13 mouse cellular contexts compared by ENCODE assay signal in genomic region chr4:151106468-151106867, GRCm38 (mm10). TPM values are rescaled to one million over a fixed set of nuclear protein-coding genes. Genes with fewer than 3 reads are reported as not detected.
DNase-seq lines count a peak whose midpoint lies in the region; ATAC-seq lines count a peak whose summit lies in the region.
"Had no signal": no experiment of that assay in that cellular context is flagged by ENCODE, and none has a peak within 500 bp of the region (broad histone marks: within the 10 kb centered on the region; RNA-seq: fewer than 3 reads in every experiment).

No protein-coding gene starts in this region.

- peak overlapping the region; percentile 81 for H3K4me3 ChIP-seq in heart, embryonic 11.5 days (ENCODE audit: low read depth, low read length)
- H3K4me3 ChIP-seq in forebrain, embryonic 13.5 days = peak overlapping the region; percentile 87
- peak overlapping the region; percentile 89 for H3K4me3 ChIP-seq in midbrain, embryonic 13.5 days (replicated peaks)
- H3K4me3 ChIP-seq: liver, embryonic 12.5 days; megakaryocyte, embryonic 14.5 days had no signal

- H3K9ac ChIP-seq in heart, embryonic 11.5 days (ENCODE audit: low read depth, low read length) = no peak overlapping the region
- H3K9ac ChIP-seq in forebrain, embryonic 13.5 days = peak overlapping the region; percentile 97
- peak overlapping the region; percentile 97 for H3K9ac ChIP-seq in midbrain, embryonic 13.5 days (replicated peaks)
- H3K9ac ChIP-seq: liver, embryonic 12.5 days had no signal

- H3K9me3 ChIP-seq in heart, embryonic 11.5 days (replicated peaks; ENCODE audit: control insufficient read depth, low read length) = no peaks in the 10 kb centered on the region
- no peaks in the 10 kb centered on the region for H3K9me3 ChIP-seq in forebrain, embryonic 13.5 days (replicated peaks)
- H3K9me3 ChIP-seq in midbrain, embryonic 13.5 days = no peaks in the 10 kb centered on the region

- DNase-seq in heart, adult 11 months = no peak
- peak; percentile 63 for DNase-seq in brain, adult 2 months (ENCODE audit: low read depth, low spot score)
- DNase-seq in embryo, embryonic 10 days (ENCODE audit: low spot score) = no peak
- DNase-seq in frontal cortex, postnatal 10 days (ENCODE audit: low spot score in 2 of 2) = no peak
- DNase-seq in ovary, postnatal 14 days (ENCODE audit: low spot score) = no peak
- DNase-seq: right cerebral cortex, adult 18-20 months had no signal

- H3K27ac ChIP-seq in heart, embryonic 11.5 days (ENCODE audit: low read depth, low read length) = peak overlapping the region; percentile 29; the same call in 1 of the 2 replicates
- peak overlapping the region; percentile 96 for H3K27ac ChIP-seq in forebrain, embryonic 13.5 days
- peak overlapping the region; percentile 98 for H3K27ac ChIP-seq in midbrain, embryonic 13.5 days
- H3K27ac ChIP-seq: liver, embryonic 12.5 days had no signal

- H3K4me2 ChIP-seq in heart, embryonic 11.5 days = peak overlapping the region; percentile 90
- peak overlapping the region; percentile 81 for H3K4me2 ChIP-seq in forebrain, embryonic 13.5 days
- peak overlapping the region; percentile 77 for H3K4me2 ChIP-seq in midbrain, embryonic 13.5 days (replicated peaks)
- H3K4me2 ChIP-seq: liver, embryonic 12.5 days had no signal

- no peak for ATAC-seq in heart, embryonic 11.5 days (replicated peaks; ENCODE audit: insufficient number of reproducible peaks, low FRiP score, low TSS enrichment)
- ATAC-seq in forebrain, embryonic 13.5 days = no peak
- ATAC-seq in midbrain, embryonic 13.5 days = no peak
- ATAC-seq: CD4-positive, CD25-positive, alpha-beta regulatory T cell, adult 4 months; inflammation-experienced regulatory T-cells, adult 6 months; liver, embryonic 12.5 days had no signal

- H3K36me3 ChIP-seq in heart, embryonic 11.5 days (ENCODE audit: control insufficient read depth, insufficient read depth, low read length) = no peaks in the 10 kb centered on the region
- H3K36me3 ChIP-seq in forebrain, embryonic 13.5 days (ENCODE audit: poor library complexity, severe bottlenecking) = peaks cover 3% of the 10 kb centered on the region; the same call in 1 of the 2 replicates
- no peaks in the 10 kb centered on the region for H3K36me3 ChIP-seq in midbrain, embryonic 13.5 days
- H3K36me3 ChIP-seq: liver, embryonic 12.5 days had no signal

- H3K4me1 ChIP-seq in heart, embryonic 11.5 days (ENCODE audit: control insufficient read depth, insufficient read depth, low read length) = peaks cover 19% of the 10 kb centered on the region
- H3K4me1 ChIP-seq in forebrain, embryonic 13.5 days = peaks cover 65% of the 10 kb centered on the region
- H3K4me1 ChIP-seq in midbrain, embryonic 13.5 days (replicated peaks) = peaks cover 63% of the 10 kb centered on the region

- whole genome bisulfite sequencing in heart, embryonic 11.5 days (ENCODE audit: insufficient replicate concordance) = 29% methylated on average over 10 of the region's 10 CpGs
- WGBS in forebrain, embryonic 13.5 days = 24% methylated on average over 10 of the region's 10 CpGs
- 17% methylated on average over 10 of the region's 10 CpGs for WGBS in midbrain, embryonic 13.5 days

- H3K27me3 ChIP-seq in heart, embryonic 11.5 days (ENCODE audit: control insufficient read depth, insufficient read depth, low read length) = peaks cover 28% of the 10 kb centered on the region
- H3K27me3 ChIP-seq in forebrain, embryonic 13.5 days = no peaks in the 10 kb centered on the region
- H3K27me3 ChIP-seq in midbrain, embryonic 13.5 days = 0 out of 2 replicates have a peak, but pooled peaks cover 8% of the 10 kb centered on the region

RNA-seq across cellular contexts. Expression of gene Gm13090, which starts 17.1 kb away (rescaled TPM):
- polyA plus RNA-seq in heart, embryonic 11.5 days (2014; fragmentation: Nextera tagmentation; extraction: Ambion mirVana) = 0.21 TPM in 1 of 2 replicates, not detected in the other
- polyA plus RNA-seq in forebrain, embryonic 13.5 days (2015; fragmentation: Nextera tagmentation; extraction: Ambion mirVana) = 0.33 TPM in 1 of 2 replicates, not detected in the other
- 0.22 TPM in 1 of 2 replicates, not detected in the other for polyA plus RNA-seq in midbrain, embryonic 13.5 days (2015; fragmentation: Nextera tagmentation; extraction: Ambion mirVana)
- polyA plus RNA-seq: CD4-positive, CD25-positive, alpha-beta regulatory T cell, adult 4 months; inflammation-experienced regulatory T-cells, adult 6 months; liver, embryonic 12.5 days had no signal

RNA-seq across cellular contexts. Expression of gene Vamp3, which starts 48.7 kb away (rescaled TPM):
- 88.5 and 102 TPM in 2 replicates for polyA plus RNA-seq in heart, embryonic 11.5 days (2014; fragmentation: Nextera tagmentation; extraction: Ambion mirVana)
- 77.3 and 80.1 TPM in 2 replicates for polyA plus RNA-seq in forebrain, embryonic 13.5 days (2015; fragmentation: Nextera tagmentation; extraction: Ambion mirVana)
- polyA plus RNA-seq in midbrain, embryonic 13.5 days (2015; fragmentation: Nextera tagmentation; extraction: Ambion mirVana) = 60.7 and 62.1 TPM in 2 replicates

Comparison
In these comparisons a context has a peak if more than half of its experiments do, and no peak if none do; other contexts are left out.
1. H3K27ac ChIP-seq: peak in every context shown above with its lines; median percentile 98 in midbrain, embryonic 13.5 days; 96 in forebrain, embryonic 13.5 days; 29 in heart, embryonic 11.5 days.